Mouse (Mus musculus) CH12.LX (cell line): Measurements from ENCODE around the gene Dnmt3l. TPM values are rescaled to one million over a fixed set of nuclear protein-coding genes. Genes with fewer than 3 reads are reported as not detected.
"Not testable (repeated sequence)": the region's sequence is repeated elsewhere in the genome, so short reads cannot be mapped to it uniquely, and the experiment has no call there.

Source experiments
- DNase-seq: peaks from one replicate; pipeline ENCODE4 v3.0.0-alpha.2; 2013; ENCODE audit errors: extremely low read depth
- H3K27ac ChIP-seq: 2 replicates; pipeline ENCODE4 v1.5.1; 2012; ENCODE audit warnings: low read depth, mild to moderate bottlenecking, control low read depth, moderate library complexity; ENCODE audit not compliant: insufficient read depth
- H3K27me3 ChIP-seq: replicated peaks from 2 replicates; pipeline ENCODE3; 2012; ENCODE audit warnings: inconsistent platforms
- H3K36me3 ChIP-seq, 2 experiments: replicated peaks in 1 of 2; 2 replicates each; pipeline versions ENCODE3 to v1.6.1; 2012; ENCODE audit warnings: inconsistent platforms in 1 of 2, low read length in 1 of 2, mild to moderate bottlenecking in 1 of 2, mixed read lengths in 1 of 2, moderate library complexity in 1 of 2; ENCODE audit not compliant: control insufficient read depth in 1 of 2, insufficient read depth in 1 of 2
- H3K4me1 ChIP-seq, 2 experiments: 2 replicates each; pipeline ENCODE4 v1.6.1; 2012; ENCODE audit warnings: inconsistent platforms in 1 of 2, moderate library complexity in 1 of 2; ENCODE audit not compliant: insufficient read depth in 2 of 2, control insufficient read depth in 1 of 2
- H3K4me2 ChIP-seq: 2 replicates; pipeline ENCODE4 v1.6.1; 2012; ENCODE audit warnings: low read depth, mild to moderate bottlenecking, control low read depth; ENCODE audit not compliant: poor library complexity, insufficient read depth, severe bottlenecking
- H3K4me3 ChIP-seq, 3 experiments: fragments of 150-350 bp in 1 of 3; sonication (generic) in 1 of 3; replicated peaks in 1 of 3; 2 replicates each; pipeline versions ENCODE3 to v1.5.1; 2011 to 2012; ENCODE audit warnings: low read depth in 2 of 3, low read length in 2 of 3, mild to moderate bottlenecking in 2 of 3, moderate library complexity in 2 of 3, control low read depth in 1 of 3, improper control_type of control experiment in 1 of 3, inconsistent platforms in 1 of 3, mixed read lengths in 1 of 3; ENCODE audit not compliant: poor library complexity in 1 of 3
- H3K79me2 ChIP-seq: replicated peaks from 2 replicates; pipeline ENCODE4 v1.6.1; 2012; ENCODE audit warnings: mild to moderate bottlenecking, moderate library complexity; ENCODE audit not compliant: control insufficient read depth, poor library complexity, insufficient read depth, severe bottlenecking; ENCODE audit errors: extremely low read depth
- H3K9ac ChIP-seq: 2 replicates; pipeline ENCODE4 v1.6.1; 2012; ENCODE audit warnings: low read depth, mild to moderate bottlenecking, control low read depth, moderate library complexity; ENCODE audit not compliant: insufficient read depth
- H3K9me3 ChIP-seq: replicated peaks from 2 replicates; pipeline ENCODE3; 2012; ENCODE audit warnings: low read length, inconsistent platforms, mixed read lengths
- BHLHE40 ChIP-seq: IDR thresholded peaks from 2 replicates; pipeline ENCODE4 v1.6.1; 2011; ENCODE audit warnings: mild to moderate bottlenecking, low read depth, low read length, improper control_type of control experiment
- EP300 ChIP-seq: IDR thresholded peaks from 2 replicates; pipeline ENCODE4 v1.6.1; 2011; ENCODE audit warnings: low read length, improper control_type of control experiment
- ETS1 ChIP-seq: conservative IDR thresholded peaks from 2 replicates; pipeline ENCODE4 v1.6.1; 2012; ENCODE audit warnings: low read depth, mild to moderate bottlenecking, inconsistent platforms, low read length, improper control_type of control experiment, moderate library complexity
- GABPA ChIP-seq: IDR thresholded peaks from 2 replicates; pipeline ENCODE4 v1.6.1; 2012; ENCODE audit warnings: low read depth, low read length, improper control_type of control experiment, inconsistent platforms; ENCODE audit not compliant: insufficient replicate concordance
- HCFC1 ChIP-seq: IDR thresholded peaks from 2 replicates; pipeline ENCODE4 v1.6.1; 2012; ENCODE audit warnings: low read depth, mild to moderate bottlenecking, inconsistent platforms, low read length, improper control_type of control experiment
- IRF4 ChIP-seq: IDR thresholded peaks from 2 replicates; pipeline ENCODE4 v1.6.1; 2014; ENCODE audit warnings: low read depth, mild to moderate bottlenecking, inconsistent platforms, low read length, improper control_type of control experiment
- KAT2A ChIP-seq: IDR thresholded peaks from 2 replicates; pipeline ENCODE4 v1.6.1; 2012; ENCODE audit warnings: low read length, improper control_type of control experiment, inconsistent platforms; ENCODE audit not compliant: insufficient replicate concordance
- MAX ChIP-seq: IDR thresholded peaks from 2 replicates; pipeline ENCODE4 v1.6.1; 2011; ENCODE audit warnings: low read length, improper control_type of control experiment
- MXI1 ChIP-seq: IDR thresholded peaks from 2 replicates; pipeline ENCODE4 v1.6.1; 2011; ENCODE audit warnings: mild to moderate bottlenecking, low read depth, low read length, improper control_type of control experiment
- MYC ChIP-seq: IDR thresholded peaks from 2 replicates; pipeline ENCODE4 v1.6.1; 2011; ENCODE audit warnings: low read depth, mild to moderate bottlenecking, improper control_type of control experiment, low read length
- POLR2AphosphoS2 ChIP-seq: IDR thresholded peaks from 2 replicates; pipeline ENCODE4 v1.6.1; 2011; ENCODE audit warnings: low read depth, low read length, improper control_type of control experiment
- RAD21 ChIP-seq: IDR thresholded peaks from 2 replicates; pipeline ENCODE4 v1.6.1; 2011; ENCODE audit warnings: low read depth, mild to moderate bottlenecking, low read length, improper control_type of control experiment, moderate library complexity
- RCOR1 ChIP-seq: conservative IDR thresholded peaks from 2 replicates; pipeline ENCODE4 v1.6.1; 2012; ENCODE audit warnings: low read depth, mild to moderate bottlenecking, inconsistent platforms, low read length, improper control_type of control experiment
- SIN3A ChIP-seq: IDR thresholded peaks from 2 replicates; pipeline ENCODE4 v1.6.1; 2012; ENCODE audit warnings: low read length, improper control_type of control experiment, inconsistent platforms
- SMC3 ChIP-seq: IDR thresholded peaks from 2 replicates; pipeline ENCODE4 v1.6.1; 2011; ENCODE audit warnings: low read depth, low read length, improper control_type of control experiment
- TCF12 ChIP-seq: IDR thresholded peaks from 2 replicates; pipeline ENCODE4 v1.6.1; 2014; ENCODE audit warnings: low read depth, mild to moderate bottlenecking, inconsistent platforms, low read length, improper control_type of control experiment
- USF2 ChIP-seq: conservative IDR thresholded peaks from 2 replicates; pipeline ENCODE4 v1.6.1; 2011; ENCODE audit warnings: low read depth, low read length, improper control_type of control experiment
- ZC3H11A ChIP-seq: IDR thresholded peaks from 2 replicates; pipeline ENCODE4 v1.6.1; 2012; ENCODE audit warnings: low read depth, mild to moderate bottlenecking, inconsistent platforms, low read length, improper control_type of control experiment
- ZKSCAN1 ChIP-seq: IDR thresholded peaks from 2 replicates; pipeline ENCODE4 v1.6.1; 2012; ENCODE audit warnings: low read depth, inconsistent platforms, low read length, improper control_type of control experiment, borderline replicate concordance
- ZMIZ1 ChIP-seq: IDR thresholded peaks from 2 replicates; pipeline ENCODE4 v1.6.1; 2012; ENCODE audit warnings: low read depth, mild to moderate bottlenecking, inconsistent platforms, low read length, improper control_type of control experiment
- dilution Hi-C: fragments of 300-500 bp; cut with MboI; formaldehyde crosslinking; loops from 2 replicates; pipeline ENCODE4 v1.14.3; 2020; ENCODE audit warnings: low sequenced_read_pairs; ENCODE audit not compliant: extremely low pct_unique_long_range_greater_than_20kb, extremely low pct_ligation_motif_present
- in situ Hi-C: fragments of 300-500 bp; cut with MboI; formaldehyde crosslinking; loops from 3 replicates; pipeline ENCODE4 v1.14.3; 2019; ENCODE audit warnings: low sequenced_read_pairs, low pct_ligation_motif_present, low pct_unique_long_range_greater_than_20kb, mixed read lengths
- polyA plus RNA-seq: library from polyadenylated mRNA; unstranded; fragments of >175 nt; gene quantifications from 2 replicates; pipeline ENCODE4 v1.2.1, GENCODE M21; 2012; ENCODE audit warnings: low read depth; ENCODE audit not compliant: insufficient read length
- total RNA-seq, 2 experiments: library from RNA; depleted of rRNA; stranded (reverse); fragments of 300-350 nt in 1 of 2; fragments of >200 nt in 1 of 2; gene quantifications; 2 replicates each; pipeline ENCODE4 v1.2.3; 2012 to 2014

Gene Dnmt3l
- total and polyA plus RNA-seq, 3 experiments, result 0.21 to 0.23 TPM; not detected in 1

GRCm38 (mm10) chr10:78018797-78019203 lies 22.9 kb upstream of the Dnmt3l start (continued):
- TF ChIP-seq ETS1 (no peak), KAT2A (no peak), EP300 (no peak), BHLHE40 (0 out of 2 replicates have a peak, but pooled peaks have one; percentile 7), SMC3 (peak; percentile 84), ZMIZ1 (no peak), USF2 (no peak), HCFC1 (no peak), GABPA (no peak), IRF4 (peak; percentile 48; the same call in 1 of the 2 replicates), MAX (peak; percentile 17; the same call in 1 of the 2 replicates), ZKSCAN1 (no peak), MXI1 (peak; percentile 34; the same call in 1 of the 2 replicates), POLR2AphosphoS2 (no peak), RCOR1 (no peak), ZC3H11A (peak; percentile 55), SIN3A (peak; percentile 55; the same call in 1 of the 2 replicates)

GRCm38 (mm10) chr10:78019291-78019690 lies 22.5 kb upstream of the Dnmt3l start:
- no peak for DNase-seq
- Histone ChIP-seq H3K79me2 (no peaks in the 10 kb centered on the region), H3K27me3 (peaks cover 16% of the 10 kb centered on the region), H3K9me3 (peaks cover 12% of the 10 kb centered on the region), H3K9ac (no peak overlapping the region)
- dilution Hi-C loops, result no loop called here
- TF ChIP-seq ZKSCAN1 (no peak), RAD21 (no peak), MXI1 (no peak), EP300 (no peak), TCF12 (no peak), MYC (no peak), ZC3H11A (no peak)
- TF ChIP-seq, all 38 proteins: peak for 0
- Histone ChIP-seq H3K36me3 (no peaks in the 10 kb centered on the region), H3K4me2 (0 out of 2 replicates have a peak overlapping the region, but pooled peaks have one; percentile 76), H3K27ac (no peak overlapping the region), H3K4me1 (peaks cover 0 to 3% of the 10 kb centered on the region in 2 experiments; a peak in 2 of 4 replicates), H3K4me3 (no peak overlapping the region)
- in situ Hi-C loops, result no loop called here

- DNase-seq, dilution Hi-C loops, H3K36me3 ChIP-seq, H3K27ac ChIP-seq, in situ Hi-C loops, H3K79me2 ChIP-seq, H3K4me1 ChIP-seq, H3K4me3 ChIP-seq, H3K9me3 ChIP-seq, H3K9ac ChIP-seq, H3K4me2 ChIP-seq: not testable (repeated sequence)
- H3K27me3 ChIP-seq, result peaks cover 12% of the 10 kb centered on the region
Observed at GRCm38 (mm10) chr10:78019984-78020383, 21.8 kb upstream of the Dnmt3l start.
